15 mouse cellular contexts compared by ENCODE assay signal in genomic region chr6:93488441-93488955, GRCm38 (mm10).
DNase-seq lines count a peak whose midpoint lies in the region; ATAC-seq lines count a peak whose summit lies in the region.
"Had no signal": no experiment of that assay in that cellular context is flagged by ENCODE, and none has a peak within 500 bp of the region (broad histone marks: within the 10 kb centered on the region; RNA-seq: fewer than 3 reads in every experiment).

No protein-coding gene starts in this region.

- DNase-seq in hindbrain, embryonic 14.5 days (ENCODE audit: low spot score) = peak; percentile 70
- DNase-seq in midbrain, embryonic 11.5 days (ENCODE audit: low spot score, missing footprints) = peak; percentile 81
- DNase-seq in adipocyte (ENCODE audit: low spot score) = peak; percentile 20
- DNase-seq in embryo, embryonic 11 days = peak; percentile 50
- DNase-seq in kidney, postnatal 14 days = no peak
- DNase-seq: cerebellum, adult 8-10 months; kidney, adult 9 months; lung, adult 18-20 months; spleen, adult 18-20 months; thymus, postnatal 36 days had no signal

- H3K9ac ChIP-seq in hindbrain, embryonic 14.5 days = no peak overlapping the region
- H3K9ac ChIP-seq in hindbrain, embryonic 13.5 days = no peak overlapping the region
- no peak overlapping the region for H3K9ac ChIP-seq in midbrain, embryonic 11.5 days (ENCODE audit: low read length)
- H3K9ac ChIP-seq in midbrain, embryonic 15.5 days = no peak overlapping the region
- H3K9ac ChIP-seq: heart, embryonic 13.5 days had no signal

- 0 out of 2 replicates have a peak, but pooled peaks cover 5% of the 10 kb centered on the region for H3K4me1 ChIP-seq in hindbrain, embryonic 14.5 days (replicated peaks; ENCODE audit: control insufficient read depth, insufficient read depth, low read length)
- H3K4me1 ChIP-seq in hindbrain, embryonic 13.5 days (replicated peaks) = peaks cover 7% of the 10 kb centered on the region; the same call in 1 of the 2 replicates
- H3K4me1 ChIP-seq in midbrain, embryonic 11.5 days (ENCODE audit: control insufficient read depth, insufficient read depth, low read length) = no peaks in the 10 kb centered on the region
- peaks cover 8% of the 10 kb centered on the region for H3K4me1 ChIP-seq in midbrain, embryonic 15.5 days

- no peak overlapping the region for H3K4me3 ChIP-seq in hindbrain, embryonic 14.5 days (replicated peaks; ENCODE audit: low read length)
- H3K4me3 ChIP-seq in hindbrain, embryonic 13.5 days = no peak overlapping the region
- H3K4me3 ChIP-seq in midbrain, embryonic 11.5 days (ENCODE audit: low read depth, low read length) = no peak overlapping the region
- H3K4me3 ChIP-seq in midbrain, embryonic 15.5 days = no peak overlapping the region
- H3K4me3 ChIP-seq: heart, embryonic 13.5 days had no signal

- ATAC-seq in hindbrain, embryonic 14.5 days (ENCODE audit: low FRiP score) = no peak
- ATAC-seq in hindbrain, embryonic 13.5 days (ENCODE audit: low FRiP score) = no peak
- no peak for ATAC-seq in midbrain, embryonic 11.5 days (ENCODE audit: low FRiP score)
- ATAC-seq in midbrain, embryonic 15.5 days (replicated peaks) = no peak
- ATAC-seq in erythroid progenitor cell, adult 5-6 weeks (replicated peaks; ENCODE audit: low FRiP score, poor library complexity, severe bottlenecking) = no peak
- ATAC-seq: CD4-positive, CD25-positive, alpha-beta regulatory T cell, adult 4 months had no signal

- 55% methylated on average over 2 of the region's 2 CpGs for WGBS in hindbrain, embryonic 14.5 days
- 61% methylated on average over 2 of the region's 2 CpGs for WGBS in hindbrain, embryonic 13.5 days
- WGBS in midbrain, embryonic 11.5 days = 85% methylated on average over 2 of the region's 2 CpGs
- 60% methylated on average over 2 of the region's 2 CpGs for WGBS in midbrain, embryonic 15.5 days

- no peak overlapping the region for H3K4me2 ChIP-seq in hindbrain, embryonic 14.5 days (replicated peaks)
- H3K4me2 ChIP-seq in hindbrain, embryonic 13.5 days = no peak overlapping the region
- no peak overlapping the region for H3K4me2 ChIP-seq in midbrain, embryonic 11.5 days
- no peak overlapping the region for H3K4me2 ChIP-seq in midbrain, embryonic 15.5 days
- H3K4me2 ChIP-seq: heart, embryonic 13.5 days had no signal

- no peaks in the 10 kb centered on the region for H3K27me3 ChIP-seq in hindbrain, embryonic 14.5 days (ENCODE audit: control insufficient read depth, insufficient read depth, low read length)
- no peaks in the 10 kb centered on the region for H3K27me3 ChIP-seq in hindbrain, embryonic 13.5 days
- no peaks in the 10 kb centered on the region for H3K27me3 ChIP-seq in midbrain, embryonic 11.5 days (ENCODE audit: control insufficient read depth, insufficient read depth, low read length)
- no peaks in the 10 kb centered on the region for H3K27me3 ChIP-seq in midbrain, embryonic 15.5 days (replicated peaks)
- H3K27me3 ChIP-seq: heart, embryonic 13.5 days had no signal

- no peaks in the 10 kb centered on the region for H3K9me3 ChIP-seq in hindbrain, embryonic 14.5 days (ENCODE audit: control insufficient read depth, low read length)
- H3K9me3 ChIP-seq in hindbrain, embryonic 13.5 days = no peaks in the 10 kb centered on the region
- no peaks in the 10 kb centered on the region for H3K9me3 ChIP-seq in midbrain, embryonic 11.5 days (ENCODE audit: control insufficient read depth, low read length)
- H3K9me3 ChIP-seq in midbrain, embryonic 15.5 days = no peaks in the 10 kb centered on the region
- H3K9me3 ChIP-seq: heart, embryonic 13.5 days had no signal

- H3K27ac ChIP-seq in hindbrain, embryonic 14.5 days = no peak overlapping the region
- no peak overlapping the region for H3K27ac ChIP-seq in hindbrain, embryonic 13.5 days
- no peak overlapping the region for H3K27ac ChIP-seq in midbrain, embryonic 11.5 days (ENCODE audit: low read depth, low read length)
- no peak overlapping the region for H3K27ac ChIP-seq in midbrain, embryonic 15.5 days
- H3K27ac ChIP-seq: heart, embryonic 13.5 days had no signal

- H3K36me3 ChIP-seq in hindbrain, embryonic 14.5 days (replicated peaks; ENCODE audit: control insufficient read depth, insufficient read depth) = no peaks in the 10 kb centered on the region
- H3K36me3 ChIP-seq in hindbrain, embryonic 13.5 days = no peaks in the 10 kb centered on the region
- H3K36me3 ChIP-seq in midbrain, embryonic 11.5 days (ENCODE audit: control insufficient read depth, insufficient read depth, low read length) = no peaks in the 10 kb centered on the region
- H3K36me3 ChIP-seq in midbrain, embryonic 15.5 days (replicated peaks) = no peaks in the 10 kb centered on the region
- H3K36me3 ChIP-seq: heart, embryonic 13.5 days had no signal
